Mouse (Mus musculus) CH12.LX (cell line): ENCODE measurements around the gene Ugt2b1. TPM values are rescaled to one million over a fixed set of nuclear protein-coding genes. Genes with fewer than 3 reads are reported as not detected.

Experiments
- DNase-seq: peaks from one replicate; pipeline ENCODE4 v3.0.0-alpha.2; 2013; ENCODE audit errors: extremely low read depth
- H3K27ac ChIP-seq: 2 replicates; pipeline ENCODE4 v1.5.1; 2012; ENCODE audit warnings: low read depth, mild to moderate bottlenecking, control low read depth, moderate library complexity; ENCODE audit not compliant: insufficient read depth
- H3K27me3 ChIP-seq: replicated peaks from 2 replicates; pipeline ENCODE3; 2012; ENCODE audit warnings: inconsistent platforms
- H3K36me3 ChIP-seq, 2 experiments: replicated peaks in 1 of 2; 2 replicates each; pipeline versions ENCODE3 to v1.6.1; 2012; ENCODE audit warnings: inconsistent platforms in 1 of 2, low read length in 1 of 2, mild to moderate bottlenecking in 1 of 2, mixed read lengths in 1 of 2, moderate library complexity in 1 of 2; ENCODE audit not compliant: control insufficient read depth in 1 of 2, insufficient read depth in 1 of 2
- H3K4me1 ChIP-seq, 2 experiments: 2 replicates each; pipeline ENCODE4 v1.6.1; 2012; ENCODE audit warnings: inconsistent platforms in 1 of 2, moderate library complexity in 1 of 2; ENCODE audit not compliant: insufficient read depth in 2 of 2, control insufficient read depth in 1 of 2
- H3K4me2 ChIP-seq: 2 replicates; pipeline ENCODE4 v1.6.1; 2012; ENCODE audit warnings: low read depth, mild to moderate bottlenecking, control low read depth; ENCODE audit not compliant: poor library complexity, insufficient read depth, severe bottlenecking
- H3K4me3 ChIP-seq, 3 experiments: fragments of 150-350 bp in 1 of 3; sonication (generic) in 1 of 3; replicated peaks in 1 of 3; 2 replicates each; pipeline versions ENCODE3 to v1.5.1; 2011 to 2012; ENCODE audit warnings: low read depth in 2 of 3, low read length in 2 of 3, mild to moderate bottlenecking in 2 of 3, moderate library complexity in 2 of 3, control low read depth in 1 of 3, improper control_type of control experiment in 1 of 3, inconsistent platforms in 1 of 3, mixed read lengths in 1 of 3; ENCODE audit not compliant: poor library complexity in 1 of 3
- H3K79me2 ChIP-seq: replicated peaks from 2 replicates; pipeline ENCODE4 v1.6.1; 2012; ENCODE audit warnings: mild to moderate bottlenecking, moderate library complexity; ENCODE audit not compliant: control insufficient read depth, poor library complexity, insufficient read depth, severe bottlenecking; ENCODE audit errors: extremely low read depth
- H3K9ac ChIP-seq: 2 replicates; pipeline ENCODE4 v1.6.1; 2012; ENCODE audit warnings: low read depth, mild to moderate bottlenecking, control low read depth, moderate library complexity; ENCODE audit not compliant: insufficient read depth
- H3K9me3 ChIP-seq: replicated peaks from 2 replicates; pipeline ENCODE3; 2012; ENCODE audit warnings: low read length, inconsistent platforms, mixed read lengths
- CTCF ChIP-seq, 2 experiments: IDR thresholded peaks in 1 of 2; conservative IDR thresholded peaks in 1 of 2; 2 replicates each; pipeline ENCODE4 v1.5.1; 2011 to 2012; ENCODE audit warnings: low read depth in 2 of 2, low read length in 2 of 2, improper control_type of control experiment in 1 of 2, inconsistent platforms in 1 of 2, mild to moderate bottlenecking in 1 of 2, moderate library complexity in 1 of 2
- E2F4 ChIP-seq: IDR thresholded peaks from 2 replicates; pipeline ENCODE4 v1.6.1; 2011; ENCODE audit warnings: low read depth, low read length, improper control_type of control experiment; ENCODE audit not compliant: insufficient replicate concordance
- JUN ChIP-seq: IDR thresholded peaks from 2 replicates; pipeline ENCODE4 v1.6.1; 2011; ENCODE audit warnings: low read depth, mild to moderate bottlenecking, low read length, improper control_type of control experiment, moderate library complexity; ENCODE audit not compliant: insufficient read depth
- MAFK ChIP-seq: IDR thresholded peaks from 2 replicates; pipeline ENCODE4 v1.6.1; 2011; ENCODE audit warnings: low read length, improper control_type of control experiment; ENCODE audit not compliant: insufficient replicate concordance
- POLR2A ChIP-seq: IDR thresholded peaks from 2 replicates; pipeline ENCODE4 v1.6.1; 2011; ENCODE audit warnings: low read depth, mild to moderate bottlenecking, improper control_type of control experiment, low read length
- SIN3A ChIP-seq: IDR thresholded peaks from 2 replicates; pipeline ENCODE4 v1.6.1; 2012; ENCODE audit warnings: low read length, improper control_type of control experiment, inconsistent platforms
- TBP ChIP-seq: conservative IDR thresholded peaks from 2 replicates; pipeline ENCODE4 v1.6.1; 2011; ENCODE audit warnings: low read depth, low read length, improper control_type of control experiment
- UBTF ChIP-seq: IDR thresholded peaks from 2 replicates; pipeline ENCODE4 v1.6.1; 2012; ENCODE audit warnings: low read depth, mild to moderate bottlenecking, inconsistent platforms, low read length, improper control_type of control experiment, moderate library complexity
- USF1 ChIP-seq: IDR thresholded peaks from 2 replicates; pipeline ENCODE4 v1.6.1; 2014; ENCODE audit warnings: low read depth, mild to moderate bottlenecking, inconsistent platforms, low read length, improper control_type of control experiment
- USF2 ChIP-seq: conservative IDR thresholded peaks from 2 replicates; pipeline ENCODE4 v1.6.1; 2011; ENCODE audit warnings: low read depth, low read length, improper control_type of control experiment
- dilution Hi-C: fragments of 300-500 bp; cut with MboI; formaldehyde crosslinking; loops from 2 replicates; pipeline ENCODE4 v1.14.3; 2020; ENCODE audit warnings: low sequenced_read_pairs; ENCODE audit not compliant: extremely low pct_unique_long_range_greater_than_20kb, extremely low pct_ligation_motif_present
- in situ Hi-C: fragments of 300-500 bp; cut with MboI; formaldehyde crosslinking; loops from 3 replicates; pipeline ENCODE4 v1.14.3; 2019; ENCODE audit warnings: low sequenced_read_pairs, low pct_ligation_motif_present, low pct_unique_long_range_greater_than_20kb, mixed read lengths
- polyA plus RNA-seq: library from polyadenylated mRNA; unstranded; fragments of >175 nt; gene quantifications from 2 replicates; pipeline ENCODE4 v1.2.1, GENCODE M21; 2012; ENCODE audit warnings: low read depth; ENCODE audit not compliant: insufficient read length
- total RNA-seq, 2 experiments: library from RNA; depleted of rRNA; stranded (reverse); fragments of 300-350 nt in 1 of 2; fragments of >200 nt in 1 of 2; gene quantifications; 2 replicates each; pipeline ENCODE4 v1.2.3; 2012 to 2014

The Ugt2b1 gene
- total and polyA plus RNA-seq, 3 experiments: not detected

DNA sequence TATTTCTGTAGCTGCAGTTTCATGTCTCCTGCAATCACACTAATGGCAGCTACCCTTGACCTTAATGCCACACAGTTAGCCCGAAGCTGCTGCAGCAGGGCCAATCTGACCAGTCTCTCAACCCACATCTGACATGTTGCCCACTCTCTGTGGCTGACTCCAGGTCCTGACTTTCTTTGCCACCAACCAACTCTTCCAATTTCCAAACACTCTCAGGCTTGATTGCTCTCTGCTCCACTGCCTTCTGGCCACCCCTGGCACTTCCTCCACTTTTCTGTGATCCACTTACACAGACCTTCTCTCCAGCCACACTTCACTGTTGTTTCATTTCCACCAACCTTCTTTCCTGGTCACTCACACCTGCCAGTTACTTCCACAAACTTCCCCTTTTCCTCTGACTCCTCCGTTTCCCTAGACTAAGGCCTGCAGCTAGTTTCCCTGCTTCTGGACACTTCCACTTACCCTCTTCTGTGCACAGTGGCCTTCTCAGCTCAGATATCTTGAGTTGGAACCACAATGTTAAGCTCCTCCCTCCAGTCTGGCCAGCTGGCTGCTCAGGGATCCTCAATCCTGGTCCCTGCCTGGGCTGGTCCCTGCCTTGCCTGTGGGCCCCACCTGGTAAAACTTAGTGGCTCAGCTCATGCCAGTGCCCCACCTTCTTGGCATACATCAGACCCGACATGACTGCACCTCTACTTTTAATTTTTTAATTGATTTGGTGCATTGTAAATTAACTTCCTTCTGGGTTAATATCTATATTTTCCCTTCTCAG is 35.4 kb upstream of the Ugt2b1 start (continued):
- TF ChIP-seq CTCF (conservative IDR thresholded peaks at IDR 0.05 in 1 of 2, IDR thresholded peaks at IDR 0.05 in 1 of 2; ENCODE audit: low read depth in 2 of 2, low read length in 2 of 2): no peak
- no peak for TF ChIP-seq TBP

DNA sequence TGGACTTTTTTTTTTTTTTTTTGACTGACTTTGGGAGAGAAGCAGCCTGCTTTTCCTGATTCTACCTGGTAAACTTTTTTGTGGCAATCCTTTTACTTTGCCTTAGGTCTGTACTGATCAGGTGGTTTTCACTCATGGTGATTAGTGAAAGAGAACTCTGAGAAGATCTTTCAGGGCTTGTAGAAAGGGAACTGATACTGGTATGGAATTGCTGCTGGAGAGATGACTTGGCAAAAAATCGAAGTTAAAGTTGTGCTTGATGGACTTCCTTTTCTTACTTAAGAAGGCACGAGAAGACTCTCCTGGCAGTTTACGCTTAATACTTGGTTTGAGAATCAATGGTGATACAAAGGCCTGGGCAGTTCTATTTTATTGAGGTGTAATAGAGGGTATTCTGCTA is 34.2 kb upstream of the Ugt2b1 start:
- H3K4me3 ChIP-seq: no peak overlapping the region
- peaks cover 0 to 29% of the 10 kb centered on the region in 2 experiments; a peak in 2 of 4 replicates for H3K4me1 ChIP-seq
- no peaks in the 10 kb centered on the region for H3K79me2 ChIP-seq
- no peaks in the 10 kb centered on the region for H3K27me3 ChIP-seq
- TF ChIP-seq MAFK (peak; percentile 67; the same call in 1 of the 2 replicates), JUN (no peak)
- H3K4me2 ChIP-seq: no peak overlapping the region
- peak; percentile 49 for DNase-seq
- dilution Hi-C loops (no loop called here), in situ Hi-C loops (no loop called here)
- H3K9me3 ChIP-seq: no peaks in the 10 kb centered on the region
- no peak overlapping the region for H3K9ac ChIP-seq
- H3K27ac ChIP-seq: no peak overlapping the region
- H3K36me3 ChIP-seq: no peaks in the 10 kb centered on the region

DNA sequence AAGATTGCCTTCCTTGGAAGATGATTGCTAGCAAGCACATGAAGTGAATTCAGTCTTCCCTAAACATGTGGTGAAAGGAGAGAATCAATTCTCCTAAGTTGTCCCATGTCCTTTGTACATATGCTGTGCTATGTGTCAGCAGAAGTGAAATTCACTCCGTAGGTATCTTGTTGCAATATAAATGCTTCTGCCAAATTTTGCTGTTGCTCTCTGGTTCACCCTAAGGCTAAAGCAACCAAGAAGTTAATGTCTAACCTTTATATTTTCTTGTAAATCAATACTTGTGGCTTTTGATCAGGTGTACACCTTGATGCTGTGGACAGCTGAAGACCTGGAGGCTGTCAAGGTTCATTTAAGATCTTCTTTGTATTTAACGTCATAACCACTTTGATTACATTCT is 15.8 kb upstream of the Ugt2b1 start:
- H3K9me3 ChIP-seq: no peaks in the 10 kb centered on the region
- H3K4me3 ChIP-seq: no peak overlapping the region
- H3K4me1 ChIP-seq: no peaks in the 10 kb centered on the region
- in situ Hi-C loops: no loop called here
- no peak for TF ChIP-seq UBTF
- no peak for TF ChIP-seq SIN3A
- no peak for DNase-seq
- dilution Hi-C loops: no loop called here
- no peaks in the 10 kb centered on the region for H3K27me3 ChIP-seq
- no peaks in the 10 kb centered on the region for H3K36me3 ChIP-seq
- no peaks in the 10 kb centered on the region for H3K79me2 ChIP-seq
- no peak overlapping the region for H3K9ac ChIP-seq
- no peak overlapping the region for H3K4me2 ChIP-seq
- H3K27ac ChIP-seq: no peak overlapping the region

DNA sequence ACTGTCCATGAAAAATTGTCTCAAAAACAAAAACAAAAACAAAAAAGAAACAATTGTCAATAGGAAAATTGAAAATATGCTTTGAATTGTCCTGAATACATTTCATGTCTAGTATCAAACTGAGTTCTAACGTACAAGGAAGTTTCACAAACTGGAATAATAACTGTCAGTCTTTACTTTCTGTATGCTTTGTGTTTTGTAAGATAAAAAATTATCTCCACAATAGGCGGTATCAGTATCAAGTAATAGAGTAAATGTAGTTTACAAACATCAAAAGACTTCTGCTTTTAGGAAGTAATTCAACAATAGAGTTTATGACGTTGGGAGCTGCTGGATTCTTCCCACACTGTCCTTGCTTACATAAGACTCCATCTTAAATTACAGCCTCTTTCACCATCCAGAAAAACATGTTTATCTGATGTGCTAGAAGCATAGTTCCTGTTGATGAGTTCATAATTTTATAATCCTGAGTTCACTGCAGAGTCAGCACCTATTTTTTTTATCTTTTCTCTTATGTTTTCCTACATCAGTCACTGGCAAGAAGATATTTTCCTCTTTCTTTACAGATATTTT is 5.6 kb downstream of the Ugt2b1 start:
- H3K27me3 ChIP-seq: no peaks in the 10 kb centered on the region
- in situ Hi-C loops (no loop called here), dilution Hi-C loops (no loop called here)
- H3K36me3 ChIP-seq: no peaks in the 10 kb centered on the region
- no peak overlapping the region for H3K4me3 ChIP-seq
- no peak overlapping the region for H3K9ac ChIP-seq
- TF ChIP-seq E2F4: no peak
- TF ChIP-seq USF2: no peak
- TF ChIP-seq USF1: no peak
- TF ChIP-seq POLR2A: no peak
- no peaks in the 10 kb centered on the region for H3K9me3 ChIP-seq
- no peaks in the 10 kb centered on the region for H3K79me2 ChIP-seq
- no peak overlapping the region for H3K4me2 ChIP-seq
- H3K27ac ChIP-seq: no peak overlapping the region
- H3K4me1 ChIP-seq: no peaks in the 10 kb centered on the region
- no peak for DNase-seq
